20 mouse cellular contexts compared by ENCODE assay signal in the genomic region with DNA sequence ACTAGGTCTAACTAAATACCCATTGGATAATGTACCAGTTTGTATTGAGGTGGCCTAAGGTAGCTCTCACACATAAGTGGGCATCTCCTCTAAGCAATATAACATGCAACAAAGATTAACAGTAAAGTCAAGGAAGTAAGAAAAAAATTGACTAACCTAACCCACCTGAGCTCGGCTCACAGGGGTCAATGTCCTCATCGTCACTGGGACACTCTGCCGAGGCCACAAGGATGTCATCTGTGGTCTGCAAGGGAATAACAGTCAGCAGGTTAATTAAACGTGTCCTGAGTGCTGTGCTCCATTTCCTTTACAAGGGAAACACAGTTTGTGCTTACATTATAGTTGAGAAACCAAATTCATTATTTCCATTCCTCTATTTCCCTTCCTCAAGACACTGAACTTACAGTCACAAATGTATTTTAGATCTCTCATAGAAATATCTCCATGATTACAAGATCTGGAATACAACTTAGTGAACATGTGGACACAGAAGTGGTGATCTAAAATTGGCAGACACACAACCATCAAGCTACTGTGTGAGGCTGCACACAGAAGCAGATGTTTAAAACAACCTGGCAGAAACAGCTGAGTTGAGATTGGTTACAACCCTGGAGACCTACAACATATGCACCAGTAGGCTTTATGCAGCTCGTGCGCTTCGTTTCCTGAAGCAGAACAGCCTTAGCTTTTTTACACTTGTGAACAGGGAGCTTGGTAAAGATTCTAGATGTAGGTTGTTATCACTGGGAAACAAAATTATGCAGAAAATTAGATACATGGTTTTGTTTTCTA.
DNase-seq lines count a peak whose midpoint lies in the region; ATAC-seq and TF ChIP-seq lines count a peak whose summit lies in the region.
"Had no signal": no experiment of that assay in that cellular context is flagged by ENCODE, and none has a peak within 500 bp of the region (broad histone marks: within the 10 kb centered on the region; RNA-seq: fewer than 3 reads in every experiment).

No protein-coding gene starts in this region.

- H3K27ac ChIP-seq in forebrain, embryonic 14.5 days (ENCODE audit: low read depth, low read length) = peak overlapping the region; percentile 63; the same call in 1 of the 2 replicates
- H3K27ac ChIP-seq in forebrain, embryonic 11.5 days (ENCODE audit: low read depth, low read length) = no peak overlapping the region
- 0 out of 2 replicates have a peak overlapping the region, but pooled peaks have one; percentile 16 for H3K27ac ChIP-seq in midbrain, embryonic 12.5 days (replicated peaks)
- H3K27ac ChIP-seq in midbrain, embryonic 10.5 days (replicated peaks) = no peak overlapping the region
- 0 out of 2 replicates have a peak overlapping the region, but pooled peaks have one; percentile 29 for H3K27ac ChIP-seq in hindbrain, embryonic 16.5 days (ENCODE audit: low read depth, low read length)
- H3K27ac ChIP-seq in midbrain, embryonic 16.5 days (ENCODE audit: low read length) = no peak overlapping the region; the same call in 1 of the 2 replicates
- no peak overlapping the region for H3K27ac ChIP-seq in lung, postnatal 0 days (ENCODE audit: low read length)
- H3K27ac ChIP-seq: embryonic facial prominence, embryonic 13.5 days; kidney, embryonic 15.5 days; limb, embryonic 15.5 days; stomach, postnatal 0 days had no signal

- no peak for TF ChIP-seq EP300 in lung, postnatal 0 days (IDR thresholded peaks at IDR 0.05)

- H3K27me3 ChIP-seq in forebrain, embryonic 14.5 days (replicated peaks; ENCODE audit: control insufficient read depth, insufficient read depth, low read length) = no peaks in the 10 kb centered on the region
- no peaks in the 10 kb centered on the region for H3K27me3 ChIP-seq in forebrain, embryonic 11.5 days (ENCODE audit: control insufficient read depth, insufficient read depth, low read length)
- no peaks in the 10 kb centered on the region for H3K27me3 ChIP-seq in midbrain, embryonic 12.5 days
- H3K27me3 ChIP-seq in midbrain, embryonic 10.5 days (ENCODE audit: low read depth, poor library complexity, severe bottlenecking) = no peaks in the 10 kb centered on the region
- H3K27me3 ChIP-seq in hindbrain, embryonic 16.5 days (replicated peaks; ENCODE audit: control insufficient read depth, insufficient read depth, low read length) = no peaks in the 10 kb centered on the region
- H3K27me3 ChIP-seq in midbrain, embryonic 16.5 days (ENCODE audit: control insufficient read depth, insufficient read depth, low read depth, low read length) = no peaks in the 10 kb centered on the region
- H3K27me3 ChIP-seq in lung, postnatal 0 days (replicated peaks; ENCODE audit: insufficient read depth, low read length) = no peaks in the 10 kb centered on the region
- H3K27me3 ChIP-seq: embryonic facial prominence, embryonic 13.5 days; kidney, embryonic 15.5 days; limb, embryonic 15.5 days; megakaryocyte, embryonic 14.5 days had no signal

- TF ChIP-seq CTCF in lung, postnatal 0 days (IDR thresholded peaks at IDR 0.05) = no peak

- no peaks in the 10 kb centered on the region for H3K36me3 ChIP-seq in forebrain, embryonic 14.5 days (ENCODE audit: control insufficient read depth, insufficient read depth, low read length)
- H3K36me3 ChIP-seq in forebrain, embryonic 11.5 days (ENCODE audit: control insufficient read depth, insufficient read depth, low read length) = no peaks in the 10 kb centered on the region
- no peaks in the 10 kb centered on the region for H3K36me3 ChIP-seq in midbrain, embryonic 12.5 days
- H3K36me3 ChIP-seq in midbrain, embryonic 10.5 days = no peaks in the 10 kb centered on the region
- H3K36me3 ChIP-seq in hindbrain, embryonic 16.5 days (ENCODE audit: control insufficient read depth, insufficient read depth, low read length) = no peaks in the 10 kb centered on the region
- no peaks in the 10 kb centered on the region for H3K36me3 ChIP-seq in midbrain, embryonic 16.5 days (ENCODE audit: control insufficient read depth, insufficient read depth, low read length)
- no peaks in the 10 kb centered on the region for H3K36me3 ChIP-seq in lung, postnatal 0 days (ENCODE audit: insufficient read depth, low read length)
- H3K36me3 ChIP-seq: embryonic facial prominence, embryonic 13.5 days; kidney, embryonic 15.5 days; limb, embryonic 15.5 days had no signal

- no peak overlapping the region for H3K4me2 ChIP-seq in forebrain, embryonic 14.5 days (ENCODE audit: low read length)
- H3K4me2 ChIP-seq in forebrain, embryonic 11.5 days (ENCODE audit: low read depth, low read length, severe bottlenecking) = no peak overlapping the region
- H3K4me2 ChIP-seq in midbrain, embryonic 12.5 days (replicated peaks) = no peak overlapping the region
- no peak overlapping the region for H3K4me2 ChIP-seq in hindbrain, embryonic 16.5 days (ENCODE audit: low read length)
- H3K4me2 ChIP-seq in midbrain, embryonic 16.5 days (ENCODE audit: low read length) = no peak overlapping the region
- H3K4me2 ChIP-seq in lung, postnatal 0 days (replicated peaks; ENCODE audit: low read depth, low read length) = no peak overlapping the region
- H3K4me2 ChIP-seq: embryonic facial prominence, embryonic 13.5 days; kidney, embryonic 15.5 days; limb, embryonic 15.5 days had no signal

- ATAC-seq in forebrain, embryonic 14.5 days = no peak
- ATAC-seq in forebrain, embryonic 11.5 days (replicated peaks; ENCODE audit: low FRiP score) = no peak
- no peak for ATAC-seq in midbrain, embryonic 12.5 days (ENCODE audit: low FRiP score, low read depth)
- peak; percentile 29; the same call in 1 of the 2 replicates for ATAC-seq in hindbrain, embryonic 16.5 days
- ATAC-seq in midbrain, embryonic 16.5 days = peak; percentile 53; the same call in 1 of the 2 replicates
- ATAC-seq in lung, postnatal 0 days = no peak
- ATAC-seq: inflammation-experienced regulatory T-cells, adult 6 months had no signal

- no peak overlapping the region for H3K9ac ChIP-seq in forebrain, embryonic 14.5 days (ENCODE audit: low read length)
- no peak overlapping the region for H3K9ac ChIP-seq in forebrain, embryonic 11.5 days (ENCODE audit: low read length)
- H3K9ac ChIP-seq in midbrain, embryonic 12.5 days (replicated peaks) = no peak overlapping the region
- no peak overlapping the region for H3K9ac ChIP-seq in hindbrain, embryonic 16.5 days (ENCODE audit: low read depth, low read length)
- no peak overlapping the region for H3K9ac ChIP-seq in midbrain, embryonic 16.5 days (ENCODE audit: low read depth, low read length)
- H3K9ac ChIP-seq in lung, postnatal 0 days (replicated peaks; ENCODE audit: low read depth) = no peak overlapping the region
- H3K9ac ChIP-seq: embryonic facial prominence, embryonic 13.5 days; kidney, embryonic 15.5 days; limb, embryonic 15.5 days had no signal

- WGBS in forebrain, embryonic 14.5 days = 73% methylated on average over 7 of the region's 7 CpGs
- 80% methylated on average over 7 of the region's 7 CpGs for WGBS in forebrain, embryonic 11.5 days
- WGBS in midbrain, embryonic 12.5 days = 67% methylated on average over 7 of the region's 7 CpGs
- 80% methylated on average over 7 of the region's 7 CpGs for WGBS in midbrain, embryonic 10.5 days
- 51% methylated on average over 7 of the region's 7 CpGs for WGBS in hindbrain, embryonic 16.5 days
- WGBS in midbrain, embryonic 16.5 days = 58% methylated on average over 7 of the region's 7 CpGs
- 69% methylated on average over 7 of the region's 7 CpGs for WGBS in lung, postnatal 0 days

- peaks cover 6% of the 10 kb centered on the region; the same call in 1 of the 2 replicates for H3K4me1 ChIP-seq in forebrain, embryonic 14.5 days (ENCODE audit: control insufficient read depth, insufficient read depth, low read length)
- no peaks in the 10 kb centered on the region for H3K4me1 ChIP-seq in forebrain, embryonic 11.5 days (replicated peaks; ENCODE audit: control insufficient read depth, insufficient read depth, low read length)
- H3K4me1 ChIP-seq in midbrain, embryonic 12.5 days = no peaks in the 10 kb centered on the region
- no peaks in the 10 kb centered on the region for H3K4me1 ChIP-seq in midbrain, embryonic 10.5 days
- peaks cover 10% of the 10 kb centered on the region for H3K4me1 ChIP-seq in hindbrain, embryonic 16.5 days (ENCODE audit: control insufficient read depth, insufficient read depth, low read depth, low read length)
- H3K4me1 ChIP-seq in midbrain, embryonic 16.5 days (ENCODE audit: control insufficient read depth, insufficient read depth, low read length) = peaks cover 12% of the 10 kb centered on the region
- no peaks in the 10 kb centered on the region for H3K4me1 ChIP-seq in lung, postnatal 0 days (ENCODE audit: insufficient read depth, low read depth, low read length)
- H3K4me1 ChIP-seq: embryonic facial prominence, embryonic 13.5 days; kidney, embryonic 15.5 days; limb, embryonic 15.5 days; megakaryocyte, embryonic 14.5 days had no signal

- DNase-seq in forebrain, embryonic 14.5 days (ENCODE audit: low spot score) = no peak
- no peak for DNase-seq in forebrain, embryonic 11.5 days (ENCODE audit: low spot score)
- DNase-seq in midbrain, embryonic 10.5 days (ENCODE audit: low spot score) = no peak
- no peak for DNase-seq in thymus, postnatal 0 days (ENCODE audit: low spot score)
- DNase-seq in lung, postnatal 0 days (ENCODE audit: low spot score) = no peak
- DNase-seq: adrenal gland, postnatal 10 days; B cell, adult 2 months; cerebellum, adult 18-20 months; lung, postnatal 14 days; right cerebral cortex, postnatal 14 days; thymus, postnatal 14 days had no signal

- H3K4me3 ChIP-seq in forebrain, embryonic 14.5 days (ENCODE audit: low read depth, low read length) = no peak overlapping the region
- H3K4me3 ChIP-seq in forebrain, embryonic 11.5 days (ENCODE audit: low read depth, low read length) = no peak overlapping the region
- H3K4me3 ChIP-seq in midbrain, embryonic 12.5 days = no peak overlapping the region
- H3K4me3 ChIP-seq in midbrain, embryonic 10.5 days = no peak overlapping the region
- no peak overlapping the region for H3K4me3 ChIP-seq in hindbrain, embryonic 16.5 days (ENCODE audit: low read length)
- no peak overlapping the region for H3K4me3 ChIP-seq in midbrain, embryonic 16.5 days (ENCODE audit: low read depth, low read length)
- no peak overlapping the region for H3K4me3 ChIP-seq in lung, postnatal 0 days (ENCODE audit: low read depth, low read length)
- H3K4me3 ChIP-seq: embryonic facial prominence, embryonic 13.5 days; kidney, embryonic 15.5 days; limb, embryonic 15.5 days; megakaryocyte, embryonic 14.5 days had no signal

- H3K9me3 ChIP-seq in forebrain, embryonic 14.5 days (replicated peaks; ENCODE audit: control insufficient read depth, low read length) = no peaks in the 10 kb centered on the region
- no peaks in the 10 kb centered on the region for H3K9me3 ChIP-seq in forebrain, embryonic 11.5 days (ENCODE audit: control insufficient read depth, low read length)
- H3K9me3 ChIP-seq in midbrain, embryonic 12.5 days = no peaks in the 10 kb centered on the region
- no peaks in the 10 kb centered on the region for H3K9me3 ChIP-seq in midbrain, embryonic 10.5 days (replicated peaks)
- H3K9me3 ChIP-seq in hindbrain, embryonic 16.5 days (ENCODE audit: control insufficient read depth, low read length) = no peaks in the 10 kb centered on the region
- no peaks in the 10 kb centered on the region for H3K9me3 ChIP-seq in midbrain, embryonic 16.5 days (replicated peaks; ENCODE audit: control insufficient read depth, low read length, poor library complexity, severe bottlenecking)
- no peaks in the 10 kb centered on the region for H3K9me3 ChIP-seq in lung, postnatal 0 days (ENCODE audit: low read length)
- H3K9me3 ChIP-seq: embryonic facial prominence, embryonic 13.5 days; kidney, embryonic 15.5 days; limb, embryonic 15.5 days; megakaryocyte, embryonic 14.5 days had no signal

Comparison
In these comparisons a context has a peak if more than half of its experiments do, and no peak if none do; other contexts are left out.
1. ATAC-seq: peak in hindbrain, embryonic 16.5 days (single experiment) and midbrain, embryonic 16.5 days (single experiment); none in forebrain, embryonic 14.5 days (single experiment), forebrain, embryonic 11.5 days (single experiment), midbrain, embryonic 12.5 days (single experiment) and lung, postnatal 0 days (single experiment).
2. H3K27ac ChIP-seq: peak in forebrain, embryonic 14.5 days (single experiment), midbrain, embryonic 12.5 days (single experiment) and hindbrain, embryonic 16.5 days (single experiment); none in forebrain, embryonic 11.5 days (single experiment), midbrain, embryonic 10.5 days (single experiment), midbrain, embryonic 16.5 days (single experiment) and lung, postnatal 0 days (single experiment).